Mouse (Mus musculus) cerebellum, adult 2 months (tissue): ENCODE data around the gene Fam69a. TPM values are rescaled to one million over a fixed set of nuclear protein-coding genes. Genes with fewer than 3 reads are reported as not detected.
"Not testable (repeated sequence)": the region's sequence is repeated elsewhere in the genome, so short reads cannot be mapped to it uniquely, and the experiment has no call there.

ENCODE experiments used
- DNase-seq, 2 experiments: peaks; one replicate each; pipeline ENCODE4 v3.0.0; 2021
- H3K27ac ChIP-seq: fragments of 200-500 bp; 2 replicates; pipeline ENCODE4 v1.5.1; 2012; ENCODE audit warnings: low read length, control low read depth, inconsistent platforms; ENCODE audit not compliant: insufficient read depth
- H3K27me3 ChIP-seq: fragments of 200-500 bp; 2 replicates; pipeline ENCODE4 v1.6.1; 2012; ENCODE audit warnings: inconsistent platforms, mild to moderate bottlenecking, low read length, moderate library complexity; ENCODE audit not compliant: control insufficient read depth, insufficient read depth
- H3K4me1 ChIP-seq: fragments of 200-500 bp; 2 replicates; pipeline ENCODE4 v1.6.1; 2011; ENCODE audit warnings: low read length; ENCODE audit not compliant: control insufficient read depth, insufficient read depth
- H3K4me3 ChIP-seq: fragments of 200-500 bp; replicated peaks from 2 replicates; pipeline ENCODE3; 2011; ENCODE audit warnings: mild to moderate bottlenecking, low read depth, low read length, control low read depth; ENCODE audit not compliant: insufficient read depth
- CTCF ChIP-seq: fragments of 200-500 bp; IDR thresholded peaks from 2 replicates; pipeline ENCODE4 v1.5.1; 2011; ENCODE audit warnings: low read depth, mild to moderate bottlenecking, control low read depth, low read length, moderate library complexity, borderline replicate concordance; ENCODE audit not compliant: insufficient read depth
- POLR2A ChIP-seq: fragments of 200-500 bp; IDR thresholded peaks from 2 replicates; pipeline ENCODE4 v1.6.1; 2011; ENCODE audit warnings: low read length, control low read depth, borderline replicate concordance; ENCODE audit not compliant: insufficient read depth
- WGBS: fragments of 180-500 bp; shearing (Covaris S2); methylation state at CpG from one replicate; pipeline ENCODE4 v1.1.7; 2018; 5-methylcytosine and 5-hydroxymethylcytosine counted together
- polyA plus RNA-seq: library from polyadenylated mRNA; depleted of rRNA; stranded (reverse); fragments of >200 nt; gene quantifications from 2 replicates; pipeline ENCODE4 v1.2.3, GENCODE M21; 2012

The Fam69a gene
- polyA plus RNA-seq, 1 experiment, result 30.9 TPM

DNA sequence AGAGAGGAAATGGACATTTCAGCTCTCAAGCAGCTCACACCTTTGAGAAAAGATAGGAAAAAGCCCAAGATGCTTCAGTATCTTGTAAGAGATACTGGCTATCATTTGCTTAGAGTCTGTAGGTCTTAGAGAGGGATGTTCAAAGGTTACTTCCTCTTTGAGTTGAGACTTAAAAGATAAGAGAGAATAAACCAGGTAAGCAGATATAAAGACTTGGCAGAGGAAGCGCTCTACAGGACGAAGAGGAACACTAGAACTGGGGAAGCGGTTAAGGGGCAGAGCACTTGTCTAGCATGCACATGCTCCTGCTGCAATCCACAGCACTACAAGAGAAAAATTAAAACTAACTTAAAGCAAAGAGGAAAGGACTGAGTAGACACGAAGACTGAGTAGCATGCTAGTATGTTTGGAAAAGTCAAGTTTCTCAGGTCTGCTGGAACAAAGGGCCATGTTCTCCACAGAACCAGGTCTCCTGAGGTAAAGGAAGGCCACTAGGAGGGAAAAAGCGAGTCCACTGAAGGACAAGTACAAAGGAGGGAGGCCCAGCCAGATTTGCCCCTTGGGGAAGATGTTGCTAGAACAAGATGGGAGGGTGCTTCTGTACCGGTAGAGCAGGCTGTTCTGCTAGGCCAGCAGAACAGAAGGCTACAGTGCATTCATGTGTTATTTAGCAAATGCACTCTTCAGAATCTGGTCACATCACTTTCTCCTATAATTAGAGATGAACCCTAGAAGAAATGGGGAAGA lies 8.4 kb downstream of the Fam69a start:
- Histone ChIP-seq H3K4me1 (peaks cover 3% of the 10 kb centered on the region; the same call in 1 of the 2 replicates), H3K4me3 (no peak overlapping the region), H3K27me3 (no peaks in the 10 kb centered on the region), H3K27ac (no peak overlapping the region)
- DNase-seq, result no peak
- 64% methylated on average over 6 of the region's 6 CpGs for WGBS
- TF ChIP-seq CTCF (no peak), POLR2A (no peak)

DNA sequence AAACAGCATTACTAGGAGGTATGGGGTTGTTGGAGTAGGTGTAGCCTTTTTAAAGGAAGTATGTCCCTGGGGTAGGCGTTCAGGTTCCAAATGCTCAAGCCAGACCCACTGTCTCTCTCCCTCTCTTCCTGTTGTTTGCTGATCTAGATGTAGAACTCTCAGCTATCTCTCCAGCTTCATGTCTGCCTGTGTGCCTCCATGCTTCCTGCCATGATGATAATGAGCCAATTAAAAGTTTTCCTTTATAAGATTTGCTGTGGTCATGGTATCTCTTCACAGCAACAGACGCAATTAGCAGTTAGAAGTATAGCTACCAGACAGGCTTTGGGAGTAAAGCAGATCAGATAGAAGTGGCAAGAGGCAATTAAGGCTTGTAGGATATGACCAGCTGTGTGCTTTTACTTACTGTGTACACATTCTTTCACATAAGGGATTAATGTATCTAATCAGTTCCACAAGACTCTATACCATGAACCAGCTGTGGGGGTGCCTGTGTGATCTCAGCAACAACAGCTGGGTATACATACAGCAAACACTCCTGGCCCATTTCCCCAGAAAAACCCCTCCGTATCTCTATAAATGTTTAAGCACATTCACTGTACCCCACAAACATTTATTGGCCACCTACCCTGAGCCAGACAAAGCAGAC lies 9.1 kb downstream of the Fam69a start:
- Histone ChIP-seq H3K4me3 (no peak overlapping the region), H3K27me3 (no peaks in the 10 kb centered on the region), H3K27ac (no peak overlapping the region), H3K4me1 (peaks cover 10% of the 10 kb centered on the region)
- DNase-seq, result no peak
- 89% methylated on average over 3 of the region's 3 CpGs for WGBS
- TF ChIP-seq CTCF, result no peak
- TF ChIP-seq POLR2A, result no peak

DNA sequence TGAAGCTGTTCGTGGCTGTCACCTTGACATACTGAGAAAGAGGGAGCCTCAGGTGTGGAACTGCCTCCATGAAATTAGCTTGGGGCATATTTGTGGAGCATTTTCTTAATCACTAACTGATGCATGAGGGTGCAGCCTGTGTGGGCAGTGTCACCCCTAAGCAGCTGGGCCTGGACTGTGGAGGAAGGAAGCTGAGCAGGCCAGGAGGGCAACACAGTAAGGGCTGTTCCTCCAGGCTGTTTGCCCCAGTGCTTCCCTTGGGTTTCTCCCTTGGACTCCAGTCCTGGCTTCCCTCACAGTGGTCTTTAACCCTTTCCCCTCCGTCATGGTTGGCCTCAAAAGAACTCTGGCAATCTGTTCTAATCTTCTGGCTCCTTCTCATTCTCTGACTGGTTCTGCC lies 13.6 kb downstream of the Fam69a start:
- Histone ChIP-seq H3K27ac (no peak overlapping the region), H3K4me1 (peaks cover 21% of the 10 kb centered on the region), H3K27me3 (no peaks in the 10 kb centered on the region), H3K4me3 (no peak overlapping the region)
- DNase-seq, result no peak
- 52% methylated on average over 2 of the region's 2 CpGs for WGBS
- TF ChIP-seq CTCF (no peak), POLR2A (no peak)

DNA sequence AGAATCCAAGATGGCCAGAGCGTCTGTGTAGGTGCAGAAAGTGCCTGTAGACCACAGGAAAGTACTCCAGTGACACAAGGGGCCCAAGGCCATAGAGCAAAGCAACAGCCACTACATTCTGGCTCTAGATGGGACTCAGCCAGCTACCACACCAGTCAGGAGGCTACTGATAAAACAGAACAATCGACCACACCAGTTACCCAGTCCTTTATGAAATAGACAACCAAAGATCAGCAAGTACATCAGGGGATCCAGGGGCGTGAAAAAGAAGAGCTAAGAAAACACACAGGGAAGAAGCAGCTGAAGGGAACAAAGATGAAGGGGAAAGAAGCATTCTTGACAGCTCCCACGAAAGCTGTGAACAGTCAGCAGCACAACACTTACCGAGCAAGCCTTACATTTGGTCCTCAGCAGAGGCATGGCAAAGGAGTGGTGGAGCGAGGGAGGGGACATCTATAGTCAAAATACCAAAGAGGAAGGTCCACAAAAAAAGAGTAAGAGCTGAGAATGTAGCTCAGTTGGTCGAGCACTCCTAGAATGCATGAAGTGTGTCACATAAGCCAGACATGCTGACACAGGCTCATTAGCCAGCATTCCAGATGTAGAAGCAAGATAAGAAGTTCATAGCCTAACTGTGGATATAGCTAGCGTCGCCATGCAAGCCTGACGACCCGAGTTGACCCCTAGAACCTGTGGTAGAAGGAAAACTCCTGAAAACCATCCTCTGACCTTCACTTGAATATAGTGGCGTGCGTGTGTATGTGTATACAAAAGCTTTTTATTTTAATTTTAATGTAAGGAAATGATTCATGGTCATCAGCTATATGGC lies 14.2 kb downstream of the Fam69a start:
- 80% methylated on average over 13 of the region's 13 CpGs for WGBS
- peaks cover 21% of the 10 kb centered on the region for H3K4me1 ChIP-seq
- DNase-seq, result no peak
- H3K27ac ChIP-seq, result peak overlapping the region; percentile 48; the same call in 1 of the 2 replicates
- no peak for TF ChIP-seq CTCF
- no peak for TF ChIP-seq POLR2A
- no peaks in the 10 kb centered on the region for H3K27me3 ChIP-seq
- no peak overlapping the region for H3K4me3 ChIP-seq

DNA sequence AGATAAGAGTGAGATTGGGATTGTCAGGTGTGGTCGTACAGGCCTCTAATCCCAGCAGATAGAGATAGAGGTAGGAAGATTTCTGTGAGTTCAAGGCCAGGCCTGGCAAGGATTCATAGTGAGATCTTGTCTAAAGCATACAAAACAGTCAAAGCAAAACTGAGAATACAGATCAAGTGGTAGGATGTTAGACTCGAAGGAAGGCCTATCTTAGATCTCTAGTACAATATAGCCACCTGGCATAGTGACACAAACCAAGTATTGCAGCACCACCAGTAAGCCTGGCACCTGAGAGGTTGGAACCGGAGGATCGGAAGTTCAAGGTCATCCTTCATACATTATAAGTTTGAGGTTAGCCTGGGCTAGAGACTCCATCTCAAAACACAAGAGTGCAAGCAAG lies 15.8 kb downstream of the Fam69a start:
- no peak overlapping the region for H3K4me3 ChIP-seq
- peaks cover 21% of the 10 kb centered on the region for H3K4me1 ChIP-seq
- no peaks in the 10 kb centered on the region for H3K27me3 ChIP-seq
- WGBS, result 96% methylated on average over 4 of the region's 4 CpGs
- TF ChIP-seq CTCF (no peak), POLR2A (no peak)
- DNase-seq, result no peak
- H3K27ac ChIP-seq, result no peak overlapping the region

DNA sequence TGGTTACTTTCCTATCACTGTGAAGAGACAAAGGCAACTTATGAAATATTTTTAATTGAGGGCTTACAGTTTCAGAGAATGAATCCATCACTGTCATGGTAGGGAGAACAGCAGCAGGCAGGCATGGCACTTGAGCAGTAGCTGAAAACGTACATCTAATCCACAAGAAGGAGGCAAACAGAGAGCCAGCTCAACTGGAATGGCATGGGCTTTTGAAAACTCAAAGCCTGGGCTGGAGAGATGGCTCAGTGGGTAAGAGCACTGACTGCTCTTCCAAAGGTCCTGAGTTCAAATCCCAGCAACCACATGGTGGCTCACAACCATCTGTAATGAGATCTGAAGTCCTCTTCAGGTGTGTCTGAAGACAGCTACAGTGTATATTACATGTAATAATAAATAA lies 17.1 kb downstream of the Fam69a start:
- H3K4me3 ChIP-seq, DNase-seq, H3K27ac ChIP-seq, H3K27me3 ChIP-seq: not testable (repeated sequence)
- H3K4me1 ChIP-seq, result peaks cover 21% of the 10 kb centered on the region
- 83% methylated on average over 1 of the region's 1 CpGs for WGBS

DNA sequence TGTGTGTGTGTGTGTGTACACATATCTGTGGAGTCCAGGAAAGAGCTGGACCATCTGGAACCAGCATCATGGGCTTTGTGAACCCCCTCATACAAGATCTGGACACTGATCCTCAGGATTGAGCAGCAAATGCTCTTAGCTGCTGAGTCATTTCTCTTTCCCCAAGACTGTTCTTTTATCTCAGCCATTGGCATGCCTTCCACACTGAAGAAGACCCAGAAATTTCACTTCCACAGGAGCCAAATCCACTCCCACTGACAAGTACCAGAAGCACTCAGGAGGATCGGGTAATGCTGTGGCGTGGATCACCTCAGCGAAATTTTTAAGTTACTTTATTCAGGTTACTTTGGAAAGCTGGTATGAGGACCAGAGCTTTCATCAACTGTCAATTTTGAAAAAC lies 18.8 kb downstream of the Fam69a start:
- no peak overlapping the region for H3K27ac ChIP-seq
- 71% methylated on average over 3 of the region's 3 CpGs for WGBS

More for the DNA sequence above, 18.8 kb downstream of the Fam69a start:
- TF ChIP-seq POLR2A (no peak), CTCF (no peak)
- no peak for DNase-seq
- Histone ChIP-seq H3K27me3 (no peaks in the 10 kb centered on the region), H3K4me1 (peaks cover 17% of the 10 kb centered on the region), H3K4me3 (no peak overlapping the region)
